Mouse (Mus musculus) kidney, postnatal 36 days (tissue): ENCODE data around the gene Olfr1426.
"Not testable (repeated sequence)": the region's sequence is repeated elsewhere in the genome, so short reads cannot be mapped to it uniquely, and the experiment has no call there.

Source experiments
- DNase-seq, 2 experiments: peaks; one replicate each; pipeline ENCODE4 v3.0.0; 2021 to 2022; ENCODE audit warnings: mixed read lengths in 2 of 2

Gene Olfr1426

DNA sequence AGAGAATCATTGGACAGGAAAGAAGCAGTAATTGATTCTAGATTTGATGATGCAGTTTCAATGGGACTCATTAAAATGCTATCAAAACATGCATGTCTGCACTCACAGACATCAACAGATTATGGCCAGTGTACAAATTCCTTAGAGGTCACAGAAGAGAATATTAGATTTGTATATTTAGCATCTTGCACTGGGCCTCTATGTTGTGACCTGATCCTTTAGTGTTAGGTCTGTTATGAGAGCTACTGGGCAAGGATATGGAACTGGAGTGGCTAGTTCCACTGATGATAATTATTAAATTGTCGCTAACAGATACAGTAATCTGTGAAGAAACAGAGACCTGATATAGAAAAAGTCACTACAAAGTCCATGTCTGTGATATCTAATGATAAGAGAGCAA is at the start of gene Olfr1426:
Olfr1426 (minus strand) TSS at position 101 of the 400 bp plus-strand sequence.
- no peak for DNase-seq

DNA sequence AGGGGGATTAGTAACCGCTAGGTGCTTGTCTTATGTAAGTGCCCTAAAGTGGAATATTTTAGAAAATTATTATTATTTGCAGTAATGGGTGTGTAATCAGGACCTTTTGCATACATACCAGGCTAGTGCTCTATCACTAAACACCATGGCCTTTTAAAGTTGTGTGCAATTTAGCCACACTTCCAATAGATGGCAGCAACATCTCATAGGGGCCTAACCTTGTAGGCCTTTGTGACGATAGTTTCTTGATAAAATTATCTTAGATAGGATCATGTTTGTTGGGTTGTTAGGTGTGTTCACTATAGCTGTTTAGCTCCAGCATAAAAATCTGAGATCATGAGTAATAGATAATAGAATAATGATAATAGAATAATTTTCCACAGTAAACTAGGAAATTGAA is 42.5 kb upstream of the Olfr1426 start:
- DNase-seq: peak; percentile 6 to 40

DNA sequence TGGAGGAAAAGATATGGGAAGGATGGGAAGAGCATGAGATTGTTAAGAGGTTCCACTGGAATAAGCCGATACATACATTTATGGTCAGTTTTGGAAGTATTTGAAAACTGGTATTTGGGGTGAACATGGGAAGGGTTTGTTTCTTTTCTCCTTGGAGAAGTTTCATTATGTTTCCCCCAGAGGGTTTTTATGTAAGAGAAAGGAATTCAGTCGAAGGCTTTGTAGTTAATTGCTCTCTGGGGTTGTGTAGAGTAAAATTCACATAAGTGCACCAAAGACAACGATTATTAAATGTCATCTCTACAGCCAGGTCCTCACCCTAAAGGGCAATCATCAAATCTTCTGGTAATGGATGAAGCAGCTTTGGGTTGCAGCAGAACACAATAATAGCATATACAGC is 31.3 kb upstream of the Olfr1426 start, which contains the start of gene Olfr76:
Olfr76 (minus strand) TSS at position 101 of the 400 bp plus-strand sequence.
- no peak for DNase-seq

DNA sequence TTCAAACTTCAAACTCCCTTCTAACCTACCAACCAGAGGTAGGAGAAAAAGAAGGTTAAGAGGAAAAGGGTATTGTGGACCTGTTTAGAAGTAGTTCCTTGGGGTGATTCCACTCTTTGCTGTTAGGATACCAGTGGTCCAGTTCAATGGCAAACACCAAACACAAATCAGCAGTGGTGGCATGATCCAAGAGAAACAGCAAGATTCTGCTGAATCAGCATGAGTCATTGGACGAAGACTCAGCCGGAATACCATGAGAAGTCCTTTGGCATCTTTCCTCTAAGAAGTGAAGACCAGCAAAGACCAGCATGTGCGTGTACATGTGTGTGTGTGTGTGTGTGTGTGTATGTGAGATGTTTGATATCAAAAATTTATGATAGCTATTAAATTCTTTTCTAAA is 24.7 kb upstream of the Olfr1426 start:
- no peak for DNase-seq

DNA sequence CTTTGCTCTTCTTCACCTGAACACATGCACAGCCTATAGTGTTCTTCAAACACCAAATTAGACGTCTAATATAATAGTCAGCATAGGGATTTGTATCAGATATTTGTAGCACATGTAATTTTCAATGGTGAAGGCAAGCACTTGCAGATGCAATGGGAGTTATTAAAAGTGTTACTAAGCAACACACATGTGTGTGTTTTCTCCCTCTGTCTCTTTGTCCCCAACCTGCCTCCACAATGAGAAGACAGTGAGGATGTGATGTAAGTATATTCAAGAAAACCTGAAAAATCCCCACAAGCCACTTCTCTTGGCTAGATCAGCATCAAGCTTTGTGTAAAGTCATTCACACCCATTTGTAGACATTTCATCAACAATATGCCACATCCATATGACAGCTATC is 24.0 kb upstream of the Olfr1426 start, which contains the start of gene Olfr1428:
Olfr1428 (minus strand) TSS at position 101 of the 400 bp plus-strand sequence.
- no peak for DNase-seq

DNA sequence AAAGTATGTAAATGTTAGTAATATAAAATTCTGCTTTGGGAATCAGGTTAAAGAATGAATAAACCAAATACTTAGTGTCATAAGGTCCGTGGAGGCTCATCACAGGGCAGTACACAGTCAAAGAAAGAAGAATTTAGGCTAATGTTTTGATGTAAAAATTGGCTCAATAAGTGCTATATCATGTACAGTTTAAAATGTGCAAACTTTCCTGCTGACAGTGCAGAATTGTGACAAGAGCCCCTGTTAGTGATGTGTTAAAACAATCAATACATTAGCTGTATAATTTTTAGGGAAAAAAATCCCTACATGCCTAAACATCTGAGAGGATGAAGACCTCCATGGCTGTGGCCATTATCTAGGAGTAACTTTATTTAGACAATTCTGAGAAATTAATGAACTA is 22.0 kb upstream of the Olfr1426 start:
- no peak for DNase-seq

DNA sequence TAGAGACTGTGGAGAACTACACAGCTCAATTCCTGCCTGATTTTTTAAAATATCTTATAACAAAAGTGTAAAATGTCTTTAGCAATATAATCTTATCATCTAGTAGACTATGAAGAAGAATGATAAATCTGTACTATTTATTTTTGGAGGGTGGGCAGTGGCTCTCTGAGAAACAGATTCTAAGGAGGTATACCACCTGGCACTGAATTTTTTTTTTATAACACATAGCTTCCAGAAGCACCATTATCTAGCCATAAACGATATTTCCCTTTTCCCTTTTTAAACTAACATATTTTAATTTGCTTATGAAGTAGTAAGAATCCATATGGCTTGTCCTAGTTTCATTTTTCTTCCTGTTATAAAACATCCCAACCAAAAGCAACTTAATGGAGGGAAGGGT is 12.7 kb upstream of the Olfr1426 start:
- no peak for DNase-seq

DNA sequence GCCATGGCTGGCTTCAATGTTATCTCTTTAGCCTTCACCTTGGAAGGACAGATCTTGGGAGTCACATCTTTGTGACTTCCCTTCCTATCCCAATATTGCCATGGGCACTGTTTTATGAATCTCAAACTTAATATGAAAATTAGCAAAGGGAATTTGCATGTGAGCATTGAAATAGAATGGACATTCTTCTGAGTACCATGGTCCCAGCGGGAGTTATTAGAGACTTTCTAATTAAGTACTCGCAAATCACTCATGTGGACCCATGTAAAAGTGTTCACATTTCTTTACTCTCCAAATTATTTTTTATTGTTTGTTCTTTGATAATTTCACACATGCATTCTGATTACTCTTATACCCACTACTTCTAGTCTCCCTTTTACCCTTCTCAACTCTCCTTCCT is 11.4 kb upstream of the Olfr1426 start, which contains the start of gene Olfr1427:
Olfr1427 (minus strand) TSS at position 101 of the 400 bp plus-strand sequence.
- no peak for DNase-seq

DNA sequence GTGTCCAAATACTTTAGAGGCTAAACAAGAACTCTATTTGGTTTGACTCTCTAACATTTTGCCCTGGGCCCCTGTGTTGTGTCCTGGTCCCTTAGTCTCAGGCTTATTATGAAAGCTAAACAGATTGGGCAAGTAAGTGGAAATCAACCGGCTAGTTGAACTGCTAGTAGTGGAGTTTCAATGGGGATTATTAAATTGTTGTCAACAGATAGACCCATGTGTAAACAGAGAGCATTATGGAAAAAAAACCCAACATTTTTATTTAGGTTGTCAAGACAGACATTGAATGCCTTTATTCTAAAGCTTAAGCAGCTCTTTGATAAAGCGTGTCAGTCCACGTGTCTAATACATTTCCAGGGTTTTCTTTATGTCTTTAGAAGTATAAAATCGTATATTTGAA is 14.2 kb downstream of the Olfr1426 start, which contains the start of gene Olfr1425:
Olfr1425 (minus strand) TSS at position 101 of the 400 bp plus-strand sequence.
- DNase-seq: not testable (repeated sequence)

DNA sequence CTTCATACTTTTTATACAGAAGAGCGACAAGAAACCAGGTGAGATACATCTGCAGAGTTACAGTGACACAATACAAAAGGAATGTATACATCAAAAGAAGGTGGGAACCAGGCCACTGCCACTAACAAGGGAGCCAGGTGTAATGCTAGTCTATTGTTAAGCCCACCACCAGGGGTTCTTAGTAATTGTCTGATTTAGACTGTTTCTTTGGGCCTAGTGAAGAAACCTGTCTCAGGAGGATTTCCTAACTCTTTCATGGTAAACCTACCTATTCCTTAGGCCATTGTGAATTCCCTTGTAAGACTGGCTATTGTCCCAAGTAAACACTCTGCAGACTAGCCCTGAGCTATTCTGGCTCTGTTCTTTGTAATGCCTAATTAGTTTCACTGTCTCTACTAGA is 22.3 kb downstream of the Olfr1426 start:
- DNase-seq: not testable (repeated sequence)

DNA sequence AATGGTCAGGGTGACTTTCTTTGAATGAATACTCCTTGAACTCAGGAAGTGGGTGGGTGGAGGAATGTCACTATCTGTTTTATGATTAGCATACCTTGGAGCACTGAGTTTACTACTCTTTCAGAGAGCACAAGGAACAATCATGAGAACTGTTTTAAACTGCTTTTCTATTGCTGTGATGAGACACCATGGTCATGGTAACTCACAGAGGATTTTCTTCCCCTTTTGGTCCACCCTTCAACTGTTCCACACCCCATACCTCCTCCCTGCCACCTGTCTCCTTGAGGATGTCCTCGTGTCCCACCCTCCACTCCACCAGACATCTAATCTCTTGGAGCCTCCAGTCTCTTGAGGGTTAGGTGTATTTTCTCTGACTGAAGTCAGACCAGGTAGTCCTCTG is 24.0 kb downstream of the Olfr1426 start:
- DNase-seq: not testable (repeated sequence)

DNA sequence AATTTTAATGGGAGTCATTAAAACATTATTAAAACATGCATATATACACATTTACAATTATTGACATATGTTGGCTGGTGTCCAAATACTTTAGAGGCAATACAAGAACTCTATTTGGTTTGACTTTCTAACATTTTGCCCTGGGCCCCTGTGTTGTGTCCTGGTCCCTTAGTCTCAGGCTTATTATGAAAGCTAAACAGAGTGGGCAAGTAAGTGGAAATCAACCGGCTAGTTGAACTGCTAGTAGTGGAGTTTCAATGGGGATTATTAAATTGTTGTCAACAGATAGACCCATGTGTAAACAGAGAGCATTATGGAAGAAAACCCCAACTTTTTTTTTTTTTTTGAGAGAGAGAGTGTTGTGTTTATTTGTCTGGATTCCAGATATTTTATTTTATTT is 29.2 kb downstream of the Olfr1426 start, which contains the start of gene Olfr1424:
Olfr1424 (minus strand) TSS at position 101 of the 400 bp plus-strand sequence.
- not testable (repeated sequence) for DNase-seq

DNA sequence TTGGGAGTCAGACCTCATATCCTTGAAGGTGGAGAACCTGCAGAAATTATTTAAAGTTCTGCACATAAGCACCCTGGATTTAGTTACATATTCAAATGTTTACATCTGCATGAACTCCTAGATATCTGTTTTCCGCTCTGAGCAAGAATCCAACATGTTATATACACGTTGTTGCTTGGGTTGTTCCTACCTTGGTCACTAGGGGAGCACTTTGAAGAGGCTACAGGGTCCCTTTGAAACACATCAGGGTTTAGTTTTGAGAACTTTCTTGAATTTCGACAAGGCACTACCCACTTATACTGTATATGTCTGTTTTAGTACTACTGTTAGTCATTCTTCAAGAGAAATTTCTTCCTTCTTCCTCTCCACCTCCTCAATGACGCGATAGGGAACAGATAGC is 48.6 kb downstream of the Olfr1426 start:
- DNase-seq: no peak

DNA sequence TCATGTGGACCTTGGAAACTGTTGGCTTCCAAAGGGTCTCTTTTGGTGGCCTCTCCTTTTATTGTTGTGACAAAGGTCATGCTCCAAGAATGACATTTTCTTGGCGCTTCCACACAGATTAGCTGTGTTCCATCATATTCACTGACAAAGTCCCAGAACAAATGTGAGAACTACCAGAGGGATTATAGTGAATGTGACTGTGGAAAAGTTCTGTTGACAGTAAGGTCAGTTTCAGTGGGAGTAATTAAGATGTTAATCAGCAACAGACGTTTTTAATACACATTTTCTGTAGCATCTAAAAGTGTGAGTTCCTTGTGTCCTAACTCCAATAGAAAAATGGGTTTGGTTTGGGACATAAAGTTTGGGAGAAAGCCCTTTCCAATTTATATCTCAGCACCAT is 50.6 kb downstream of the Olfr1426 start, which contains the start of gene Olfr1423:
Olfr1423 (minus strand) TSS at position 101 of the 400 bp plus-strand sequence.
- no peak for DNase-seq

DNA sequence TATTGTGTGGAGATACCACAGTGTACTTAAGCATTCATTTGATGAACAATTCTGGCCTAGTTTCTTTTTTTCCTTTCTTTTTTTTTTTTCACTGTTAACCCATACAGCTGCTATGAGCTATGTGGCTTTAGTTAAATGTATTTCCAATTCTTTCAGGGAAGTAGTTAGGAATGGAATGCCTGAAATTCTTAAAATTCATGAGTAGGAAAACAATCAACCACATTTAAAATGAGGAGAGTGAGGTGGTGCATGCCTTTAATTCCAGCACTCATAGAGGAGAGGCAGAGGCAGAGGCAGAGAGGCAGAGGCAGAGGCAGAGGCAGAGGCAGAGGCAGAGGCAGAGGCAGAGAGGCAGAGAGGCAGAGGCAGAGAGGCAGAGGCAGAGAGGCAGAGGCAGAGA is 54.1 kb downstream of the Olfr1426 start:
- DNase-seq: no peak
